In the genomic region with DNA sequence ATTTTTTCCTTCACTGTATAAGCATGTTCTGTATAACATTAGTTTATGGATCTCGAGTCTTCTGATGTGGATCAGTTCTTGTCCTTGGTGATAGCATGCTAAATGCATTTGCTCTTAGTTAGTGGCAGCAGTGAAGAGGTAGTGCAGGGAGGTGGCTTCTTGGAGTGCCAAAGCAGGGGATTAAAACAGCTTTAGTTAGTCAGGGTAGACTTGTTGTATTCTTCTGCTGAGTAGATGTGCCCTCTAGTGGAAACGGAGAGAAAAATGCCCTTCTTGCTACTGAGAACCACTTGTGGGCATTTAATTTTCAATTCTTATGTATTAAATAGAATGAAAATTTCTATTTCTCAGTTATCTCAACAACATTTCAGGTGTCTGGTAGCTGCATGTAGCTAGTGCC, we compare ENCODE assay signal across 8 mouse cellular contexts. TPM values are rescaled to one million over a fixed set of nuclear protein-coding genes. Genes with fewer than 3 reads are reported as not detected.
DNase-seq lines count a peak whose midpoint lies in the region; ATAC-seq and TF ChIP-seq lines count a peak whose summit lies in the region.
"Had no signal": no experiment of that assay in that cellular context is flagged by ENCODE, and none has a peak within 500 bp of the region (broad histone marks: within the 10 kb centered on the region; RNA-seq: fewer than 3 reads in every experiment).

No protein-coding gene starts in this region.

- no peak overlapping the region for H3K9ac ChIP-seq in kidney, embryonic 14.5 days (ENCODE audit: low read depth, low read length)

- H3K27ac ChIP-seq in kidney, adult 2 months (ENCODE audit: insufficient read depth, low read depth, low read length), result no peak overlapping the region
- no peak overlapping the region for H3K27ac ChIP-seq in kidney, embryonic 14.5 days (ENCODE audit: low read depth, low read length)
- H3K27ac ChIP-seq in thymus, adult 2 months (ENCODE audit: control insufficient read depth, insufficient read depth, low read length), result no peak overlapping the region
- no peak overlapping the region for H3K27ac ChIP-seq in cortical plate, adult 2 months (ENCODE audit: insufficient read depth, low read length)

- no peaks in the 10 kb centered on the region for H3K9me3 ChIP-seq in kidney, embryonic 14.5 days (ENCODE audit: control insufficient read depth, low read length)

- H3K36me3 ChIP-seq in kidney, adult 2 months (ENCODE audit: control insufficient read depth, insufficient read depth, low read length), result no peaks in the 10 kb centered on the region
- no peaks in the 10 kb centered on the region for H3K36me3 ChIP-seq in kidney, embryonic 14.5 days (ENCODE audit: control insufficient read depth, insufficient read depth, low read length)
- no peaks in the 10 kb centered on the region for H3K36me3 ChIP-seq in thymus, adult 2 months (ENCODE audit: control insufficient read depth, insufficient read depth, low read length)

- peak; percentile 27 for DNase-seq in kidney, adult 2 months
- peak; percentile 5 for DNase-seq in thymus, adult 2 months
- DNase-seq in thymus, postnatal 10 days (ENCODE audit: low spot score in 2 of 2), result no peak
- DNase-seq in yolk sac, embryonic 10.5 days (ENCODE audit: low spot score), result no peak
- DNase-seq in adrenal gland, adult 18-20 months (ENCODE audit: low spot score in 2 of 2), result no peak

- 0 out of 2 replicates have a peak, but pooled peaks have one; percentile 15 for TF ChIP-seq CTCF in kidney, adult 2 months (conservative IDR thresholded peaks at IDR 0.05; ENCODE audit: insufficient read depth, insufficient read length, low read depth, low read length)
- TF ChIP-seq CTCF in thymus, adult 2 months (IDR thresholded peaks at IDR 0.05; ENCODE audit: borderline replicate concordance, control insufficient read depth, extremely low read depth, insufficient read depth, low read length, poor library complexity), result no peak
- TF ChIP-seq CTCF in cortical plate, adult 2 months (IDR thresholded peaks at IDR 0.05; ENCODE audit: extremely low read depth, insufficient read depth, low read length), result peak; percentile 38; the same call in 1 of the 2 replicates

- H3K4me2 ChIP-seq in kidney, embryonic 14.5 days (replicated peaks; ENCODE audit: low read depth, low read length), result no peak overlapping the region

- no peaks in the 10 kb centered on the region for H3K27me3 ChIP-seq in kidney, adult 2 months (replicated peaks; ENCODE audit: control insufficient read depth, insufficient read depth, low read length)
- no peaks in the 10 kb centered on the region for H3K27me3 ChIP-seq in kidney, embryonic 14.5 days (ENCODE audit: control insufficient read depth, insufficient read depth, low read length)
- H3K27me3 ChIP-seq in thymus, adult 2 months (ENCODE audit: control insufficient read depth, insufficient read depth, low read length), result no peaks in the 10 kb centered on the region

- no peaks in the 10 kb centered on the region for H3K4me1 ChIP-seq in kidney, adult 2 months (ENCODE audit: control insufficient read depth, insufficient read depth, low read length)
- H3K4me1 ChIP-seq in kidney, embryonic 14.5 days (ENCODE audit: control insufficient read depth, insufficient read depth, low read length), result no peaks in the 10 kb centered on the region
- peaks cover 3% of the 10 kb centered on the region for H3K4me1 ChIP-seq in thymus, adult 2 months (replicated peaks; ENCODE audit: control insufficient read depth, insufficient read depth, low read length)
- no peaks in the 10 kb centered on the region for H3K4me1 ChIP-seq in cortical plate, adult 2 months (ENCODE audit: control insufficient read depth, insufficient read depth, low read length)

- H3K4me3 ChIP-seq in kidney, adult 2 months (ENCODE audit: insufficient read depth, low read depth, low read length), result no peak overlapping the region
- H3K4me3 ChIP-seq in kidney, embryonic 14.5 days (ENCODE audit: low read length), result no peak overlapping the region
- H3K4me3 ChIP-seq in thymus, adult 2 months (ENCODE audit: control insufficient read depth, insufficient read depth, low read length), result no peak overlapping the region
- no peak overlapping the region for H3K4me3 ChIP-seq in cortical plate, adult 2 months (ENCODE audit: insufficient read depth, low read length)

- 26% methylated on average over 2 of the region's 2 CpGs for WGBS in kidney, adult 2 months
- WGBS in kidney, embryonic 14.5 days, result 27% methylated on average over 2 of the region's 2 CpGs
- 32% methylated on average over 2 of the region's 2 CpGs for WGBS in thymus, adult 2 months

- TF ChIP-seq POLR2A in kidney, adult 2 months (IDR thresholded peaks at IDR 0.05; ENCODE audit: low read depth, low read length), result no peak
- TF ChIP-seq POLR2A in thymus, adult 2 months (IDR thresholded peaks at IDR 0.05; ENCODE audit: control insufficient read depth, extremely low read depth, insufficient read depth, low read length, poor library complexity), result no peak
- no peak for TF ChIP-seq POLR2A in cortical plate, adult 2 months (IDR thresholded peaks at IDR 0.05; ENCODE audit: extremely low read depth, insufficient read depth, low read length)

- no peak for ATAC-seq in kidney, embryonic 14.5 days (ENCODE audit: low FRiP score, low TSS enrichment)

RNA-seq across cellular contexts. Expression of gene Calca, which starts 36.5 kb away (rescaled TPM):
- 4.5 and 6.9 TPM in 2 replicates for polyA plus RNA-seq in kidney, adult 2 months (2012; rRNA removed)
- polyA plus RNA-seq in kidney, embryonic 14.5 days (2014; fragmentation: Nextera tagmentation; extraction: Ambion mirVana), result 0.31 and 1.5 TPM in 2 replicates
- 7.4 and 8.6 TPM in 2 replicates for polyA plus RNA-seq in thymus, adult 2 months (2012; rRNA removed)
- 2.0 and 3.3 TPM in 2 replicates for polyA plus RNA-seq in cortical plate, adult 2 months (2012; rRNA removed)
- under 1 TPM in 1 of 2 experiments, not detected in 1; 0.32 TPM for total RNA-seq in adrenal gland, adult 18-20 months (2021)

RNA-seq across cellular contexts. Expression of gene Calcb, which starts 45.7 kb away (rescaled TPM):
- polyA plus RNA-seq in kidney, adult 2 months (2012; rRNA removed), result not detected in 2 replicates
- not detected in 2 replicates for polyA plus RNA-seq in kidney, embryonic 14.5 days (2014; fragmentation: Nextera tagmentation; extraction: Ambion mirVana)
- polyA plus RNA-seq in thymus, adult 2 months (2012; rRNA removed), result 10.0 and 10.3 TPM in 2 replicates
- polyA plus RNA-seq in cortical plate, adult 2 months (2012; rRNA removed), result 0.32 and 0.73 TPM in 2 replicates
- not detected for total RNA-seq in adrenal gland, adult 18-20 months (2021)
- polyA plus RNA-seq: limb, embryonic 11.5 days had no signal

Comparison
In these comparisons a context has a peak if more than half of its experiments do, and no peak if none do; other contexts are left out.
1. DNase-seq: peak in kidney, adult 2 months (single experiment) and thymus, adult 2 months (single experiment); none in thymus, postnatal 10 days (0 of 2), yolk sac, embryonic 10.5 days (single experiment) and adrenal gland, adult 18-20 months (0 of 2).